ENCODE assay signal across 15 mouse cellular contexts in the genomic region with DNA sequence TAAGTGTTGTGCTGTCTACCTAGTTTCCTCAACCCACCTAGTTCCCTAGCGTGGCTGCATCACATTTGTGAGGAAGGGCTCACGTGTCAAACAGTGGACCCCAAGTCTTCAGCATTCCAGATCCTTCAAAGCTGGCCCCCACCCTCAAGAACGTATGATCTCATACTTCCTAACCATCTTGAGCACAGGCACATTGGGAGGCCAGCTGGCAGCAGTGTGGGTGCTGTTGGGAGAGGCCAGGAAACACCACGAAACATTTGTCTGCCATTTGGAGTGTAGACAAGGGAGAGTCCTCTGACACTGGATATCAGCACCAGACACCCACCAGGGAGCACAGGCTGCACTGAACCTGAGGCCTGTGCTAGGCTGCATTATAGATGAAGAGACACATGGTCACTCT.
"Had no signal": no experiment of that assay in that cellular context is flagged by ENCODE, and none has a peak within 500 bp of the region (broad histone marks: within the 10 kb centered on the region; RNA-seq: fewer than 3 reads in every experiment).

No protein-coding gene starts in this region.

- DNase-seq: kidney, adult 8-10 months; kidney, postnatal 25 days; lung, adult 2 months; lung, postnatal 36 days; retina, postnatal 1 day; right cerebral cortex, postnatal 4 days; spleen, adult 18-20 months; thymus, adult 18-20 months; thymus, postnatal 14 days had no signal

- H3K9ac ChIP-seq: liver, embryonic 15.5 days; midbrain, embryonic 15.5 days; neural tube, embryonic 13.5 days had no signal

- H3K9me3 ChIP-seq: limb, embryonic 10.5 days; liver, embryonic 15.5 days; midbrain, embryonic 15.5 days; neural tube, embryonic 13.5 days had no signal

- H3K36me3 ChIP-seq: limb, embryonic 10.5 days; liver, embryonic 15.5 days; midbrain, embryonic 15.5 days; neural tube, embryonic 13.5 days had no signal

- H3K4me3 ChIP-seq: limb, embryonic 10.5 days; liver, embryonic 15.5 days; midbrain, embryonic 15.5 days; neural tube, embryonic 13.5 days had no signal

- H3K4me1 ChIP-seq: liver, embryonic 15.5 days had no signal

- H3K27ac ChIP-seq: limb, embryonic 10.5 days; liver, embryonic 15.5 days; midbrain, embryonic 15.5 days; neural tube, embryonic 13.5 days had no signal

- ATAC-seq: lung, postnatal 0 days; midbrain, embryonic 15.5 days had no signal

- H3K4me2 ChIP-seq: liver, embryonic 11.5 days; liver, embryonic 15.5 days; midbrain, embryonic 15.5 days; neural tube, embryonic 13.5 days had no signal

- H3K27me3 ChIP-seq: liver, embryonic 15.5 days; midbrain, embryonic 15.5 days; neural tube, embryonic 13.5 days had no signal
